Mouse (Mus musculus) left cerebral cortex, adult 11 months (tissue): ENCODE measurements at regions not wholly inside any gene's neighbourhood (a gene's known extent, or its start where the extent isn't known, plus 50 kb on each side); places are given as distances from the start of the nearest gene placed in this dataset.
"Not testable (repeated sequence)": the region's sequence is repeated elsewhere in the genome, so short reads cannot be mapped to it uniquely, and the experiment has no call there.

Source experiments
- DNase-seq: peaks from one replicate; pipeline ENCODE4 v3.0.0; 2022; ENCODE audit warnings: low spot score

DNA sequence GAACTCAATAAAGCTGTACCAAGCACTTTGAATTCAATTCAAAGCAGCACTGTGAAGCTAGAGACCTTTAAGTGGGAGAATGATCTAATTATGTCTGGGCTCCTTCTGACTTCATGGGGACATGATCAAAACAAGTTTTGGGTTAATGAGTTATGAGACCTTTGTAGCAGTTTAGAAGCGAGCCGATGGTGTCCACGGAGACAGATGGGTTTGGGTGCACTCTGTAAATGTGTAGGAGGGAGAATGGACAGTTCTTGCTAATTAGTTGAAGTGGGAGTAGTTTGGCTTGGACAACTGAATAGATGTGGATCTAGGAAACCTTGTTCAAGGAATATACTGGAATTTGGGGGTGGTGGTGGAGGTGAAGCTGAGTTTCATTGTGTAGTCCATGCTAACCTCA is 186.3 kb upstream of the Cldn34b3 start:
- no peak for DNase-seq

DNA sequence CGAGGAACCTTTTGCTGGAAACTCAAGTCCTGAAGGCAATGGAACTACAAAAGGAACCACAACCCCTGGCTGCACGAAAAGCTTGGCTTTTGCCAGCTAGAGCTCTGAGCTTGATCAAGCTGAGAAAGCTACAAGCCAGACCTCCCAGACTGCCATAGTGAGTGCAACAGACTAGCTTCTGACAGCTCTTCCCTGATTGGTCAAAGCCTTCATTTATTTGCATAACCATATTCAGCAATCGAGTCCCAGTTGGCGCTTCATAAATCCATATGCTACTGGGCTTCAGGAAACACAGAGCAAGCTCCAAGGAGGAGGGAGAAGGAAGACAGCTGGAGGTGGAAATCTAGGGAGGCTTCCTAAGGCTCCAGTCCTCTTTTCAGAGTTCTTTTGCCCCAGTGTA is 181.4 kb upstream of the Cldn34b3 start:
- no peak for DNase-seq

DNA sequence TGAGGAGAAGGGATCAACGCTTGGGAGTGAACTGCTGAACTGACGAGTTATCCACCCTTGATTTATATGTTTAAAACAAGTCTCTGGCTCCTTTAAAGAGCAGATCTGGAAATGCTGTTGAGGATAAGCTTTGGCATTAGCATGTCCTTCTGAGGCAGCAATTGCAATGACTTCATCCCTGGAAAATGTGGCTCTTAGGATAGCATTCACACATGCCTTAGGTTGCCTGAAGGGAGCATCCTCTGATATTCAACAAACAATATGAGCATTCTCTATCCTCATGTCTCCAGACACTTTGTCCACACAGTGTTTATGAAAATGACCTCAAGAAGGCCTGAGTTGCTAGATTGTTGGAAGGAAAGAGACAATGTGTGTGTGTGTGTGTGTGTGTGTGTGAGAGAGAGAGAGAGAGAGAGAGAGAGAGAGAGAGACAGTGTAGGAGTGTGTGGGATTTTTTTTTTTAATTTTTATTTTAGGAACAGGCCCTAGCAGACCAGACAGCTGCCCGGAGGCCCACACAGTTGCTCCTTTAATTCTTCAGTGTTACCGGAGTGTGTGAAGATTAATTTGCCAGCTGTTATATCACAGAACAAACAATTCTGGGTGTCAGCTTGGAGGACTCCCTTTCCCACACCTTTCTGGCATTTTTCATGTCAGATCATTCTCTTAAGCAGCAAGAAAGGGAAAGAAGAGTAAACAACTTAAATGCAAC is 153.2 kb upstream of the Cldn34b3 start:
- no peak for DNase-seq

DNA sequence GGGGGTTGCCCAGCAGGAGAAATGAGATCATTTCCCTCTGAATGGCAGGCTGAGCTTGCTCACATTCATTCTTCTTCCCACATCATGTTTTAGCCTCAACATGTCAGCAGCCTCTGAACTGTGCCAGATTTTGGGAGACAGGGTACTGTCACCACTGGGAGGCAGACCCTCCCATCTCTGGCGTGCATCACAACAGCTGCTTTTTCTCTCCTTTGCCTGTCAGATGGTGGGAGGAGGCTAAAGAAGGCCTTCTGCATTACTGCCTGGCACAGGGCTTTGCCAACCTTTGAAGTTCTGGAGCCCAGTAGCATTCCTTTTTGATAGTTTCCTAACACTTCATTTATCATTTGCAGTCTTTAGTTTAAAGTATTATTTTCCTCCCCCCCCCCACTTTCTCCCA is 148.0 kb upstream of the Cldn34b3 start:
- DNase-seq: no peak

DNA sequence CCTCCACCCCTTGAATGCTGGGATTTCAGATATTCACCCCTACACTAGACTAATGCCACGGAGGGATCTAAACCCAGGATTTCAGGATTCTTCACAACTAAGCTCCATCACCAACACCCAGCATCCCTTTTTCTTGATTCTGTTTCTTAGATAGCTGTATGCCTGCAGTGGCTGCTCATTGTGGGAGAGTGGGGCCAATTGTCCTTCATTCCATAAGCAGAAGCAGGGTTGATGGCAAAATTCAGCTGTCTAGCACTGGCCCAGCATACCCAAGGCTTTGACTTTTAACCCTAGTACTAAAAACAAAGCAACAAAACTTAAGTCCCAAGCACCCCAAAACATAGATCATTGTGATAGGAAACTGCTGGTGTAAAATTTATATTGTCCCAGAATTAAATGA is 147.5 kb upstream of the Cldn34b3 start:
- DNase-seq: no peak

DNA sequence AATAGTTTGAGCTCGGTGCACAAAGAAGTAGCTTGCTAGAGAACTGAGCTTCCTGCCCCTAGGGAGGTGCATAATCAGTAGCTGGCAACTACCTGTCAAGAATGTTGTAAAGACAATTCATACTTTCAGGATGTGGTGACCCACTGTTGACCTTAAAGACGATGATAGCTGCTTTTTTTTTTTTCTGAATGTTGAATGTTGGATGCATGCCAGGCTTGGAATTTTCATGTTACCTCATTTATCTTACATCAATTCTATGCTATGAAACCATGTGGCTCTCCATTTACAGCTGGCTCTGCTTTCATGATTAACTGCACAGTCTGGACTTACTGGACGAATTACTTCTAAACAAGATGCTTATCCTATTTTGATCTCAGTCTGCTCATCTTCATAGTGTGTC is 143.2 kb upstream of the Cldn34b3 start:
- DNase-seq: no peak

DNA sequence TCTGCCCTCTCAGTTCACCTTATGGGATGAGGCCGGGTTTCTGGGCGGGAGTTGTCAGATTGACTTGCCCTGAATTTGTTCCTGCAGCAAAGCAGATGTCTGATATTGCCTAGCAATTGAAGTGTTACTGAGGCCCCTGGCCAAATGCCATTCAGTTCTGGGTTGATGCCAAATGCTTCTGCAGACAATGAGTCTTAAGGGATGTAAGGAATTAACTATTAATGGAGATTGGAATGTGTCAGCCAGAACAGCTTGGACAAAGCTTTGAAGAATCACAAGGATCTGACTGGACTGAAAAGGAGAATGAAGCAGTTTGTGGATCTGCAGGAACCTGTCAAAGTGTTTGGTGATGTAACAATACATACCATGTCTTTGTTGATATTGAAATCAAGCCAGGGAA is 140.7 kb upstream of the Cldn34b3 start:
- no peak for DNase-seq

DNA sequence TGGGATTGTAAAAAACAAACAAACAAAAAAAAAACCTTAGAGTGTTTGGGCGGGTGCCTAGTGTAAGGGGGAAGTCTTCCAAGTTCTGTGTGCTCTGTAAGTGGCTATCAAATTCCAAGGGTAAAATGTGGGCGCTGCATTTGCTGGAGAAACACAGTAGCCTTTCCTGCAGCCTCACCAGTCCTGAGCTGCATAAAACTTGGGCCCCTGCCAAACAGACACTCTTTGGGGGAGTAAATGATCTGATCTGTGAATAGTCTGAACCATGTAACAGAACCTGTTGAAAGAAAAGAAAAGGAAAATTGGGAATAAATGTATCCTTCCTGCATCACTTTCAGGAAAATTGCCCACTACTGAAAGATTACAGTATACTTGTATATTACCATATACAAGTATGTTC is 126.4 kb upstream of the Cldn34b3 start:
- DNase-seq: no peak

DNA sequence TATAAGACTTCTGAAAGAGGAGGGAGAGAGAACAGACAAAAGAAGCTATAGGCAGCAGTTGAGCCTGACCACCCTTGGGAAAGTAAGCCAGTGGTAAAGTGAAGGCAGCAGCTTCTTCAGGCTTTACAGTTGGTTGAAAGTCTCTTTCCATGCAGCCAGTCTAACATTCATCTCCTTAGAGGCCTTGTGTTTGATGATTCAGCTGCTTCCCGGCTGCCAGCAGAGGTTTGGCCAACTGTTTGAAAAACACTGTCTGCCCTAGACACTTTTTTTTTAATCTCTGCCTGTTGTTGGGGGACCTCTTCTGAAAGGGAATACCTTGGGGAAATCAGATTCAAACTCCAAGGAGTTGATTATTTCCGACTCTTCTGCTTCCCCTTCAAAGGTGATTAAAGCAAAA is 123.1 kb upstream of the Cldn34b3 start:
- no peak for DNase-seq

DNA sequence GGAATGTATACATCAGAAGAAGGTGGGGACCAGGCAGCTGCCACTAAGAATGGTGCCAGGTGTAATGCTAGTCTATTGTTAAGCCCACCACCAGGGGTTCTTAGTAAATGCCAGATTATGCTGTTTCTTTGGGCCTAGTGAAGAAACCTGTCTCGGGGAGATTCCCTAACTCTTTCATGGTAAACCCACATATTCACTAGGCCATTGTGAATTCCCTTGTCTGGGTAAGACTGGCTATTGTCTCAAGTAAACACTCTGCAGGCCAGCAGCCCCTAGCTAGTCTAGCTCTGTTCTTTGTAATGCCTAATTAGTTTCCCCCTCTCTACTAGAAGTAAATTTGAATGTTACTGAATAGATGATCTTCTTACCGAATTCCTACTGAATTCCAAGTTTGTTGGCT is 89.3 kb upstream of the Cldn34b3 start:
- DNase-seq: not testable (repeated sequence)

DNA sequence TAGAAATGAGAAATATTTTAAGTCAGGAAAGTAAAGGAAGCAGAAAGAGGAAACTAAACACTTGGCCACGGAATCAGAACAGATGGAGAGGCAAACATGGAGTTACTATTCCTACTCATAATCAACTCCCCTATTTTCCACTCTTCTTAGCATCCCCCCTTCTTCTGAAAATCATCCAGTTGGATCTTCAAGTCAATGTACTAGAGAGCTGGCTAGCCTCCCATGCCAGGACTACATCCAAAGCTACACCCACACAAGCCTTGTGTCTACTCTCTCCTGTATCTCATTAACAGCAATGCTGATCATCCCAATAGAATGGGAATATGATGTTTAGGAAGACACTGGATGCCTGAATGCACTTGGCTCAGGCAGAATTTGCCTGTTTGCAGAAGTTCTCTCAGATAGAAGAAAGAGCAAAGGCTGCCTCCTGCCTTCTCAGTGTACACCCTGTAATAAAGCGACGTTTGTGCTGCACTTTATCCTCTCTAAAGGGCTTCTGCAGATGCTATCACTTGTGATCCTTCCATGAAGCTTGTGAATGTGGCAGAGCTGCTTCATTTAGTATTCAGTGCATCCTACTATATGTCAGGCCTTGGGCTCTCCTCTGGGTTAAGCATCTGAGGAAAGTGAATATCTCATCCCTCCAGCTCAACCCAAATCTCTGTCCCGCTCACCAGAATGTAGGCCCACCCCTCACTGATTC is 82.5 kb upstream of the Cldn34b3 start:
- DNase-seq: peak; percentile 28

DNA sequence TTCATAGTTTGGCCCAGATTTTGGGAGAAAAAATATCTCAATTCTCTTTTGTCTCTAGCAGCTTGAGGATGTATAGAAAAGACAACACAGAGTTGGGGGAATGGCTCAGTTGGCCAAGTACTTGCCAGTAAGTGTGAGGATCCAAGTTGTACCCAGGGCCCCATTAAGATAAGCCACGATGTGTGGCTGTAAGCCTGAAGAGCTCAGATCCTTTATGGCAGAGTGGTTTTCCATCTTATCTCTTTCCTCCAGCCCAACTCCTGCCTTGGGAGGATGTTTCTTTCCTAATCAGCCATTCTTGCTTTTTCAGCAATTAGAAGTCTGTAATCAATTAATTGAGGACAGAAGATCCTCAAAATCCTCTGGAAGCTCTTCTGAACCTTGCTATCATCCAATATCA is 63.5 kb upstream of the Cldn34b3 start:
- no peak for DNase-seq

DNA sequence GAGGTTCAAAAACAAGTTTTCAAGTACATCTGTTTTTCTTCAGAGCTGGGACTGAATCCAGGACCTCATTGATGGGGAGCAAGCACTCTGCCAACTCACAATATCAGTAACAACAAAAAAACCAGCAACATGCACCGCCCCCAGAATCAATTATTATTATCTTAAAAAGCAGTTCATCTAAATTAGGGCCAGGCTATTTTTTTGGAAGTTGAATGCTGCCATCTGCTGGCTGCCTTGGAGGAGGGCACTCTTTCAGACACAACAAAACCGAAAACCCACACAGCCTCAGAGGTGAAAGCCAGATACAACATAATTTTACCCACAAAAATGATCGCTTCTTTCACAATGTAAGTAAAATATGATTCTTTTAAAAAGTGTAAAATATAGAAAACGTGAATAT is 62.7 kb upstream of the Cldn34b3 start:
- DNase-seq: peak; percentile 0
